Mouse (Mus musculus): ENCODE data around the gene Cdk2.

Gene Cdk2

DNA sequence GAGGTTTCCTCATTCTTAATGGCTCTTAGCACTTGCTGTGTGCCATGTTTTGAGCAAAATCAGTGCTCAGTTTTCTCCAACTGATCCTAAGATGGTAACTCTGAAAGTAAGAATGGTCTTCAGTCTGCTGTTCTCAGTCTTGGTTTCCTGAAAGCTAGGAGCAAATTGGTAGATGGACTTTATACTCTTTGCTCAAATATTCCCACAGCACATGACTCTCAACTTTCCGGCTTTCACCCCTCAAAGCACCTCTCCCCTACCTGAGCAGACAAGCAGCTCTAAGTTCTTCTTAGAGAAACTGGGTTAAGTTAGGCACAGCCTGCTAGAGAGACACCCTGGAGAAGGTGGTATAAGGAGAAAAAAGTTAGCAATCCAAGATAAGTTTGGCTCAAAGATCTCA is 48.1 kb downstream of the Cdk2 start:
- no peak for DNase-seq (ENCODE audit: low read depth)

DNA sequence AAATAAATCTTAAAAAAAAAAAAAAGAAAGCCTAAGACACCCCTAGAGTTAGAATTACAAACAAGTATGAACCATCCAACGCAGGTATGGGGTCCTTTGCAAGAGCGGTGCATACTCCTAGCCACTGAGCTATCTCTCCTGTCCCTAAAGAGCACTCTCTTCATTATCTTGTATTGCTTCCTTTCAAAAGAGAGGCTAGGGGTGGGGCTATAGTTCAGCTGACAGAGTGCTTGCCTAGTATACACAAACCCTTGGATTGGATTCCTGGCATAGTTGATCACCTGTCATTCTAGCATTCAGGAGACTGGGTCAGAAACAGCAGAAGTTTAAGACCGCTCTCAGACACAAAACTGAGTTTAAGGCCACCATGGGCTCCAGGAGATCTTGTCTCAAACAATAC is 49.6 kb downstream of the Cdk2 start:
- DNase-seq (ENCODE audit: low read depth) = no peak

DNA sequence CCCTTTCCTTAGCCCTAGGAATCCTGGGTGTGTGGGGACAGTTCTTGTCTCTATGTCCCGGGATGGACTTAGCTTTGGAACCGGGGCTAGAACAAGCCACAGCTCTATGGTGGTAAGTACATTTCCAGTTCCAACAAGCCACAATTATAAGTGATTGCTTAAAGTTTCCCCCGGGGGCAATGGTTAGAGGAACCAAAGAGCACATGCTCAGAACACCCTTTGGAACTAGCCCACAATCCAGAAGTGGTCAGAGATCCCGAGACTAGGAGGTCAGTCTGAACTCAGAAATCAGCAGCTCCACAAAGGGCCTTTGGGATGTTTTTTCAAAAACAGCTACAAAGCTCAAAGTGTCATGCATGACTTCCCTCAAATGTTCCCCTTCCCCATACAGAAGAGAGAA is 51.0 kb downstream of the Cdk2 start:
- no peak for DNase-seq (ENCODE audit: low read depth)

Data from induced T-regulatory cell, adult 2 months (primary cell).